Mouse (Mus musculus): ENCODE results near the gene Mtx1. TPM values are rescaled to one million over a fixed set of nuclear protein-coding genes. Genes with fewer than 3 reads are reported as not detected.

Gene Mtx1
- polyA plus RNA-seq, 1 experiment from 2014 or later: 214 TPM

GRCm38 (mm10) chr3:89233562-89234110, 6.7 kb upstream of the Mtx1 start:
- no peak overlapping the region for H3K4me2 ChIP-seq (ENCODE audit: low read length)
- H3K36me3 ChIP-seq (ENCODE audit: control insufficient read depth, insufficient read depth, low read length): no peaks in the 10 kb centered on the region
- H3K27ac ChIP-seq (ENCODE audit: low read depth): no peak overlapping the region
- DNase-seq (ENCODE audit: low spot score) (no peak), ATAC-seq (replicated peaks; ENCODE audit: low FRiP score, low TSS enrichment, low read depth) (no peak)
- H3K27me3 ChIP-seq (replicated peaks; ENCODE audit: control insufficient read depth, insufficient read depth, low read length): 0 out of 2 replicates have a peak, but pooled peaks cover 4% of the 10 kb centered on the region
- no peak overlapping the region for H3K4me3 ChIP-seq (ENCODE audit: low read depth, low read length)
- 0 out of 2 replicates have a peak, but pooled peaks cover 3% of the 10 kb centered on the region for H3K4me1 ChIP-seq (replicated peaks; ENCODE audit: control insufficient read depth, insufficient read depth, low read length)
- H3K9me3 ChIP-seq (ENCODE audit: control insufficient read depth, low read length): no peaks in the 10 kb centered on the region
- WGBS: 66% methylated on average over 14 of the region's 14 CpGs
- H3K9ac ChIP-seq (ENCODE audit: low read length): no peak overlapping the region

DNA sequence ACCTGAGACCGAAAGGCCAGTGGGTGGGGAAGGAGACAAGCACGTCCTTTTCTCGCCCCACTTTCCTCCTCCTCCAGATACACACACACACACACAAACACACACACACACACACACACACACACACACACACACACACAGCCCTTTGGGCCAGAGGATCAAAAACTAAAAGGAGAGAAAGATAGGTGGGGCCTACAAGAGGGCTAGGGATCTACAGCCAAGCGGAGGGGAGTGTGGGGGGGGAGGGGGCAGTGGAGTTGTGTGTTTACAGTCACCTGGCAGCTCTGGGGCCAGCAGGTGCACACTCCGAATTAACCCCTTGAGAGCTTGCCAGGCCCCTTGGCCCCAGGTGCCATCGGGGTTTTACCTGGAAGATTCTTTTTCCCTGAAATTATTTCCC, 5.7 kb upstream of the Mtx1 start:
- WGBS: 64% methylated on average over 6 of the region's 6 CpGs
- no peak for ATAC-seq (replicated peaks; ENCODE audit: low FRiP score, low TSS enrichment, low read depth)
- Histone ChIP-seq H3K9me3 (ENCODE audit: control insufficient read depth, low read length) (no peaks in the 10 kb centered on the region), H3K27ac (ENCODE audit: low read depth) (no peak overlapping the region), H3K4me3 (ENCODE audit: low read depth, low read length) (no peak overlapping the region), H3K36me3 (ENCODE audit: control insufficient read depth, insufficient read depth, low read length) (no peaks in the 10 kb centered on the region), H3K27me3 (replicated peaks; ENCODE audit: control insufficient read depth, insufficient read depth, low read length) (0 out of 2 replicates have a peak, but pooled peaks cover 4% of the 10 kb centered on the region), H3K9ac (ENCODE audit: low read length) (no peak overlapping the region), H3K4me1 (replicated peaks; ENCODE audit: control insufficient read depth, insufficient read depth, low read length) (peaks cover 11% of the 10 kb centered on the region; the same call in 1 of the 2 replicates), H3K4me2 (ENCODE audit: low read length) (no peak overlapping the region)
- no peak for DNase-seq (ENCODE audit: low spot score)

DNA sequence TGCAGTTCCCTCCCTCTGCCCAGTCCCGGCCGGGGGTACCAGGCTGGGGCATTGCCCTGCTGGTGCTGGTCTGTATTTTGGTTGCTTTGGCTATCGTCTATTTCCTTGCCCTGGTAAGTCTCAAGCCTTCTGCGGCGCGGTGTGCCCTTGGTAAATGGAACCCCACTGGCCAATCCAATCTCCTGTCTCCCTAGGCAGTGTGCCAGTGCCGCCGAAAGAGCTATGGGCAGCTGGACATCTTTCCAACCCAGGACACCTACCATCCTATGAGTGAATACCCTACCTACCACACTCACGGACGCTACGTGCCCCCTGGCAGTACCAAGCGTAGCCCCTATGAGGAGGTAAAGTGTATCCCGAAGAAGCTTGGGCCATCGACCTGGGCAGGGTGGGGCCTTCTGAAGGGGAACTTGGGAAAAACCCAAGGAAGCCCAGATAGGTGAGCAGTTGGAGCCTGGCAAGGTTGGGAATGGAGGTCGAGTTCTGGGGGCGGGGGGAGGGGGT, 4.9 kb upstream of the Mtx1 start:
- 77% methylated on average over 16 of the region's 16 CpGs for WGBS
- H3K4me3 ChIP-seq (ENCODE audit: low read depth, low read length): no peak overlapping the region

GRCm38 (mm10) chr3:89231345-89231744, 4.5 kb upstream of the Mtx1 start:
- Histone ChIP-seq H3K4me1 (replicated peaks; ENCODE audit: control insufficient read depth, insufficient read depth, low read length) (peaks cover 19% of the 10 kb centered on the region), H3K4me3 (ENCODE audit: low read depth, low read length) (no peak overlapping the region), H3K27me3 (replicated peaks; ENCODE audit: control insufficient read depth, insufficient read depth, low read length) (0 out of 2 replicates have a peak, but pooled peaks cover 4% of the 10 kb centered on the region), H3K9ac (ENCODE audit: low read length) (no peak overlapping the region), H3K36me3 (ENCODE audit: control insufficient read depth, insufficient read depth, low read length) (no peaks in the 10 kb centered on the region), H3K27ac (ENCODE audit: low read depth) (no peak overlapping the region), H3K4me2 (ENCODE audit: low read length) (no peak overlapping the region), H3K9me3 (ENCODE audit: control insufficient read depth, low read length) (no peaks in the 10 kb centered on the region)
- WGBS: 59% methylated on average over 7 of the region's 7 CpGs
- ATAC-seq (replicated peaks; ENCODE audit: low FRiP score, low TSS enrichment, low read depth) (no peak), DNase-seq (ENCODE audit: low spot score) (no peak)

More for the DNA sequence above, 4.9 kb upstream of the Mtx1 start:
- Histone ChIP-seq H3K27me3 (replicated peaks; ENCODE audit: control insufficient read depth, insufficient read depth, low read length) (0 out of 2 replicates have a peak, but pooled peaks cover 4% of the 10 kb centered on the region), H3K36me3 (ENCODE audit: control insufficient read depth, insufficient read depth, low read length) (no peaks in the 10 kb centered on the region), H3K4me1 (replicated peaks; ENCODE audit: control insufficient read depth, insufficient read depth, low read length) (peaks cover 14% of the 10 kb centered on the region), H3K9me3 (ENCODE audit: control insufficient read depth, low read length) (no peaks in the 10 kb centered on the region), H3K9ac (ENCODE audit: low read length) (no peak overlapping the region), H3K27ac (ENCODE audit: low read depth) (no peak overlapping the region), H3K4me2 (ENCODE audit: low read length) (no peak overlapping the region)
- ATAC-seq (replicated peaks; ENCODE audit: low FRiP score, low TSS enrichment, low read depth): no peak
- DNase-seq (ENCODE audit: low spot score): no peak

- Histone ChIP-seq H3K4me2 (ENCODE audit: low read length) (no peak overlapping the region), H3K27ac (ENCODE audit: low read depth) (no peak overlapping the region), H3K36me3 (ENCODE audit: control insufficient read depth, insufficient read depth, low read length) (no peaks in the 10 kb centered on the region), H3K9ac (ENCODE audit: low read length) (no peak overlapping the region), H3K4me1 (replicated peaks; ENCODE audit: control insufficient read depth, insufficient read depth, low read length) (peaks cover 25% of the 10 kb centered on the region), H3K27me3 (replicated peaks; ENCODE audit: control insufficient read depth, insufficient read depth, low read length) (0 out of 2 replicates have a peak, but pooled peaks cover 4% of the 10 kb centered on the region), H3K9me3 (ENCODE audit: control insufficient read depth, low read length) (no peaks in the 10 kb centered on the region), H3K4me3 (ENCODE audit: low read depth, low read length) (no peak overlapping the region)
- ATAC-seq (replicated peaks; ENCODE audit: low FRiP score, low TSS enrichment, low read depth) (no peak), DNase-seq (ENCODE audit: low spot score) (no peak)
- 80% methylated on average over 2 of the region's 2 CpGs for WGBS
Observed at GRCm38 (mm10) chr3:89230561-89230960, 3.7 kb upstream of the Mtx1 start.

DNA sequence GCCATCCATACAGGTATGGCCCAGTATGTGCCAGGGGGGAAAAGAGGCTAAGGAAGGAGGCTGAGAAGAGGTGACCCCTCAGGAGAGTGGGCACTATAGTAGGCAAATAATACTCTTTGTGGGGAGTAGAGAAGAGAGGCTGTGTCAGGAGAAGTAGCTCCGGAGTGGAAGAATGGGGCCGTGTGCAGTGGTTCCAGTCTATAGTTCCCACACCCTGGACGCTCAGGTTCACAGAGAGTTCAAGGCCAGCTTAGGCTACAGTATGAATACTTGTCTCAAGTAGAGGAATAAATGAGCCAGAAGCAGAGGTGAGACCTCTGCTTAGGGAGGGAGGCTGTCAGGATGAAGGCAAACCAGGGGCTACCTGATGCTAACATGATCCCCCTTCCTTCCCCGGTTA, 2.4 kb upstream of the Mtx1 start:
- Histone ChIP-seq H3K4me2 (ENCODE audit: low read length) (peak overlapping the region; percentile 52; the same call in 1 of the 2 replicates), H3K36me3 (ENCODE audit: control insufficient read depth, insufficient read depth, low read length) (no peaks in the 10 kb centered on the region), H3K9me3 (ENCODE audit: control insufficient read depth, low read length) (no peaks in the 10 kb centered on the region), H3K27ac (ENCODE audit: low read depth) (no peak overlapping the region), H3K9ac (ENCODE audit: low read length) (no peak overlapping the region), H3K27me3 (replicated peaks; ENCODE audit: control insufficient read depth, insufficient read depth, low read length) (0 out of 2 replicates have a peak, but pooled peaks cover 4% of the 10 kb centered on the region), H3K4me3 (ENCODE audit: low read depth, low read length) (0 out of 2 replicates have a peak overlapping the region, but pooled peaks have one; percentile 28), H3K4me1 (replicated peaks; ENCODE audit: control insufficient read depth, insufficient read depth, low read length) (peaks cover 25% of the 10 kb centered on the region)
- 56% methylated on average over 4 of the region's 4 CpGs for WGBS
- no peak for ATAC-seq (replicated peaks; ENCODE audit: low FRiP score, low TSS enrichment, low read depth)
- DNase-seq (ENCODE audit: low spot score): no peak

GRCm38 (mm10) chr3:89228836-89229235, 1.9 kb upstream of the Mtx1 start, which contains the start of gene Muc1:
Gene Muc1 (plus strand): TSS chr3:89229057.
- Histone ChIP-seq H3K27me3 (replicated peaks; ENCODE audit: control insufficient read depth, insufficient read depth, low read length) (0 out of 2 replicates have a peak, but pooled peaks cover 4% of the 10 kb centered on the region), H3K4me3 (ENCODE audit: low read depth, low read length) (peak within 1 kb of the TSS; percentile 28), H3K4me1 (replicated peaks; ENCODE audit: control insufficient read depth, insufficient read depth, low read length) (peaks cover 25% of the 10 kb centered on the region), H3K9ac (ENCODE audit: low read length) (peak within 1 kb of the TSS; percentile 40; the same call in 1 of the 2 replicates), H3K27ac (ENCODE audit: low read depth) (no peak within 1 kb of the TSS), H3K9me3 (ENCODE audit: control insufficient read depth, low read length) (no peaks in the 10 kb centered on the region), H3K4me2 (ENCODE audit: low read length) (peak within 1 kb of the TSS; percentile 52), H3K36me3 (ENCODE audit: control insufficient read depth, insufficient read depth, low read length) (no peaks in the 10 kb centered on the region)
- DNase-seq (ENCODE audit: low spot score) (no peak), ATAC-seq (replicated peaks; ENCODE audit: low FRiP score, low TSS enrichment, low read depth) (no peak)
- 20% methylated on average over 10 of the region's 10 CpGs for WGBS

- DNase-seq (ENCODE audit: low spot score) (peak; percentile 96), ATAC-seq (replicated peaks; ENCODE audit: low FRiP score, low TSS enrichment, low read depth) (peak; percentile 59)
- WGBS: under 1% methylated on average over 20 of the region's 20 CpGs
- H3K9ac ChIP-seq (ENCODE audit: low read length): peak overlapping the region; percentile 40; the same call in 1 of the 2 replicates
- H3K36me3 ChIP-seq (ENCODE audit: control insufficient read depth, insufficient read depth, low read length): no peaks in the 10 kb centered on the region
- no peaks in the 10 kb centered on the region for H3K9me3 ChIP-seq (ENCODE audit: control insufficient read depth, low read length)
- peak overlapping the region; percentile 28 for H3K4me3 ChIP-seq (ENCODE audit: low read depth, low read length)
- peaks cover 25% of the 10 kb centered on the region for H3K4me1 ChIP-seq (replicated peaks; ENCODE audit: control insufficient read depth, insufficient read depth, low read length)
- H3K27me3 ChIP-seq (replicated peaks; ENCODE audit: control insufficient read depth, insufficient read depth, low read length): 0 out of 2 replicates have a peak, but pooled peaks cover 4% of the 10 kb centered on the region
- peak overlapping the region; percentile 52 for H3K4me2 ChIP-seq (ENCODE audit: low read length)
- no peak overlapping the region for H3K27ac ChIP-seq (ENCODE audit: low read depth)
Observed at GRCm38 (mm10) chr3:89228180-89228549, 1.3 kb upstream of the Mtx1 start.

Data from intestine, embryonic 14.5 days (tissue).